Mouse (Mus musculus) heart, adult 2 months (tissue): ENCODE results near the gene Cfap97d2.

Experiments
- CTCF ChIP-seq: fragments of 200-600 bp; IDR thresholded peaks from 2 replicates; pipeline ENCODE4 v1.8.1; 2022; ENCODE audit warnings: antibody characterized with exemption, mild to moderate bottlenecking, moderate library complexity
- EP300 ChIP-seq: fragments of 200-500 bp; IDR thresholded peaks from 2 replicates; pipeline ENCODE4 v1.6.1; 2011; ENCODE audit warnings: low read depth, low read length, control low read depth; ENCODE audit not compliant: insufficient read depth
- POLR2A ChIP-seq: fragments of 200-500 bp; IDR thresholded peaks from 2 replicates; pipeline ENCODE4 v1.6.1; 2011; ENCODE audit warnings: mild to moderate bottlenecking, low read depth, low read length, control low read depth; ENCODE audit not compliant: insufficient read depth

DNA sequence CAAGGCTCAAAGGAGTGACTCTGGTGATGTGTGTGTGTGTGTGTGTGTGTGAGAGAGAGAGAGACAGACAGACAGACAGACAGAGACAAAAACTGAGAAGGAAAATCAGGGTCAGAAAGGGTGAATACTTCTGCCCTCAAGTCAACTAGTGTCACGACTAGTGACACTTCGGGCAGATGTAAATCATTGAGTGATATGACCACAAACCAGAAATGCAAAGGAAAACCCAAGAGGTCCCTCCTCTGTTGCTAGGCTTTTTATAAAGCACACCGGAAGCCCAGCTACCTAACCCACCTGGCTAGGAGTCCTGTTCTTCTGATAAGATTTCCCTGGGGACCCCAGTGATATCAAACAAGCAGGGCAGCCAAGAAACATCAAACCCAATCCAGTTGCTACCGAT, 30.6 kb upstream of the Cfap97d2 start:
- TF ChIP-seq CTCF: no peak
- no peak for TF ChIP-seq POLR2A
- TF ChIP-seq EP300: no peak
